Mouse (Mus musculus) spleen, postnatal 36 days (tissue): ENCODE measurements around the gene Sbf2.

ENCODE experiments used
- DNase-seq, 2 experiments: peaks; one replicate each; pipeline ENCODE4 v3.0.0; 2022; ENCODE audit warnings: low spot score in 2 of 2, mixed read lengths in 1 of 2

Sbf2 gene

GRCm38 (mm10) chr7:110309246-110309645, 305.5 kb downstream of the Sbf2 start:
- DNase-seq: no peak

GRCm38 (mm10) chr7:110307741-110308140, 307.0 kb downstream of the Sbf2 start:
- DNase-seq: no peak

- DNase-seq: no peak
These were observed 308.4 kb downstream of the Sbf2 start for GRCm38 (mm10) chr7:110306281-110306680.

- no peak for DNase-seq
These were observed 309.2 kb downstream of the Sbf2 start for GRCm38 (mm10) chr7:110305486-110305885.

GRCm38 (mm10) chr7:110302886-110303285, 311.8 kb downstream of the Sbf2 start:
- no peak for DNase-seq

GRCm38 (mm10) chr7:110298739-110299410, 315.8 kb downstream of the Sbf2 start:
- no peak for DNase-seq

GRCm38 (mm10) chr7:110298090-110298489, 316.6 kb downstream of the Sbf2 start:
- no peak for DNase-seq

GRCm38 (mm10) chr7:110297611-110298010, 317.1 kb downstream of the Sbf2 start:
- no peak for DNase-seq

GRCm38 (mm10) chr7:110296889-110297603, 317.7 kb downstream of the Sbf2 start:
- DNase-seq: peak in 1 of 2 experiments; percentile 22

- DNase-seq: no peak
These were observed 325.1 kb downstream of the Sbf2 start for GRCm38 (mm10) chr7:110289647-110290046.

GRCm38 (mm10) chr7:110288731-110289191, 326.0 kb downstream of the Sbf2 start:
- no peak for DNase-seq

GRCm38 (mm10) chr7:110288191-110288604, 326.5 kb downstream of the Sbf2 start:
- no peak for DNase-seq

- no peak for DNase-seq
These were observed 327.1 kb downstream of the Sbf2 start for GRCm38 (mm10) chr7:110287476-110288071.

- DNase-seq: peak; percentile 64 to 71
These were observed 327.8 kb downstream of the Sbf2 start for GRCm38 (mm10) chr7:110286838-110287475.

GRCm38 (mm10) chr7:110286198-110286732, 328.5 kb downstream of the Sbf2 start:
- peak; percentile 78 to 84 for DNase-seq

GRCm38 (mm10) chr7:110285849-110286151, 328.9 kb downstream of the Sbf2 start:
- no peak for DNase-seq

GRCm38 (mm10) chr7:110285076-110285848, 329.5 kb downstream of the Sbf2 start:
- no peak for DNase-seq

- DNase-seq: no peak
These were observed 331.0 kb downstream of the Sbf2 start for GRCm38 (mm10) chr7:110283484-110284275.

GRCm38 (mm10) chr7:110282797-110283196, 331.9 kb downstream of the Sbf2 start:
- DNase-seq: peak; percentile 51 to 56

GRCm38 (mm10) chr7:110281435-110282256, 333.1 kb downstream of the Sbf2 start:
- no peak for DNase-seq
